Mouse (Mus musculus): ENCODE data around the gene Sbk1. TPM values are rescaled to one million over a fixed set of nuclear protein-coding genes. Genes with fewer than 3 reads are reported as not detected.
"Not testable (repeated sequence)": the region's sequence is repeated elsewhere in the genome, so short reads cannot be mapped to it uniquely, and the experiment has no call there.

Gene Sbk1
- total RNA-seq, 2 experiments from 2014 or later: 40.7 to 52.5 TPM

DNA sequence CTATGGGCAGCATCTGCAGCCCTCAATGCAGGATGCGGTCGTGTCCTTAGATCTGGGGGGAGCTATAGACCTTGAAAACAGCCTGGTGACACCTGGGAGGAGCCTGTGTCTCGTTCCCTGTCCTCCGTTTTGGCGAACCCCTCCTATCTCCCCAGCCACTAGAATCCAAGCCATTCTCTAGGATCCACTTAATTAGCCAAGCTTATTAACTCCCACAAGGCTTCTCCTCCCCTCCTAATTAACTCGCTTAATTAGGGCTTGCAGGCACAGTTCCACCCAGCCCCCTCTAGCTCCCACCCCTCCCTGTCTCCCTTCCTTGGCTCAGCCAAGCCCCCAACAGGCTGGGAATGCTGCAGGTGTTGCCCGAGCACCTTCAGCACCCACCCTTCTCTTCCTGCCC lies 8.5 kb upstream of the Sbk1 start:
- DNase-seq: no peak

DNA sequence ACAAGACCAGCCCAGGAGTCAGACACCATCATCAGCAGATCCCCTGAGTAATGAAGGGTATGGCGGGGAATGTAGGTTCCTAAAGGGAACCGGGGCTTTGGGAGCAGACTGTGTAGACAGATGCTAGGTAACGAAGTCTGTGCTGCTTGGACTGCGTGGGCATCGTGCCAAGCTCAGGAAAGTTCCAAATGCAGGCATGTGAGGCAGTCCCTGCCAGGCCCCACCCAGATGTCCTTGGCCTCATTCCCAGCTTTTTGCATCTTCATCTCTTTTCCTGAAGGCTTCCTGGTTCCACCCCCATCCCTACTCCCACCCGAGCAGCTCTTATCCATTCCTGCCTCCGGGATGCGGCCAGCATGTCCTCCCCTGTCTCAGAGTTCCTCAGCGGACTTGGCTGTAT lies 6.5 kb upstream of the Sbk1 start:
- peak; percentile 87 for DNase-seq

DNA sequence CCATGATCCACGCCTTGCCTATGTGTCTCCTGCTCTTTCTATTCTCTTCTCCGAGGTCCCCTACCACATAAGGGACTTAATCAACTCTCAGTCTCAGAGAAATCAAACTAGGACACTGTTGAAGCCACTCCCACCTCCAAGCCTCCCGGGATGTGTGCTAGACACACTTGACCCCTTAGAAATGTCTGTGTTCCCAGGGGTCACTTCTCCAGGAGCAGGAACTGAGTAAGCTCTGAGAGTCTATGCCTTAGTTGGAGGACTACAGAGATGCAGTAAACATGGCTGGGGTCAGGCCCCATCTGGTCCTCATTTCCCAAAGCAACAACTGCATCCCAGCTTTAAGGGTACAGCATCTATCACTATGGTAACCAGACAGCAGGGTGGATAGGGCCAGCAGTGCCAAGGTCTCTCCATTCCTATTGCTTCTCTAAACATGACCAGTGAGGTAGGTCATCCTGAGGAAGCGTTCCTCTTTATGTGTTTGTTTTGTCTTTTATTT lies 6.0 kb upstream of the Sbk1 start:
- no peak for DNase-seq

DNA sequence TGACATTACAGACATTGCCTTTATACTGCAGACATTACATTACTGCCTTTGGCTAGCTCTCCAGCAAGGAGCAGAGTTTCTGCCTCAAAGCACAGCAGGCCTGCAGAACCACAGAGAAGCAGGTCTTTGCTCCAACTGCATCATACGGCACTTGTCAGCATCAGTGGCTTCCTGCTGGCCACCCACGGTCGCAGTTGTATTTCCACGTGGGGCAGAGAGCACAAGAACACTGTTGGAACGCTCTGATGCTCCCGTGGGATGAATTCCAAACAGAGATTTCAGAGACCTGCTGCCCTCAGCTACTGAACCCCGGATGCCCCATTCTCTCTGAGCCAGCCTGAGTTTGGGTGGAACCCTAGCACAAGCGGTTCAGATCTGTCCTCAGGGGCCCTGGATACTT lies 4.8 kb upstream of the Sbk1 start:
- no peak for DNase-seq

DNA sequence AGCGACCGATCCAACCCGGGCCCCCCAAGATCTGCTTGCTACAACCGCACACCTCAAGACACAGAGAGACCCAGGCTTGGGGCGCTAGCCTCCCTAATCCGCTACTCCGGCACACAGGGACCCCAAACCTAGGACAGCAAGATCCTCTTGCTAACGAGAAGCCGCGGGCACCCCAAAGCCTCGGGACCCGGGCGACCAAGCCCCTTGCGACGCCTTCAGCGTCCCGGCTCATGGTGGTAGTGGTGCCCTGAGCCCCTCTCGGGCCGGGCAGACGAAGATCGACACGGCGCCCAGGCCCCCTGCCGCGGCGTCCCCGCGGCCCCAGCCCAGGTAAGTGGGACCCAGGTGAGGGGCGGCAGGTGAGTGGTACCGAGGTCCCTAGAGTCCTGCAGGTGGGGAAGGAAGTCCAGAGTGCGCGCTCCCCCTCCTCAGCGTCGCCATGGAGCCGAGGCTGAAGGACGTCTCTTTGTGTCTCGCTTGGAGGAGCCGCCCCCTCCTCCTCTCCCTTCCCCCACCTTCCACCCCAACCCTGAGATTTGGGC lies 422 bp downstream of the Sbk1 start:
- DNase-seq: no peak

GRCm38 (mm10) chr7:126273351-126274042 lies 1.1 kb downstream of the Sbk1 start:
- DNase-seq: no peak

GRCm38 (mm10) chr7:126274137-126274536 lies 1.7 kb downstream of the Sbk1 start:
- DNase-seq: no peak

- DNase-seq: no peak
Measured at GRCm38 (mm10) chr7:126274626-126275025, 2.2 kb downstream of the Sbk1 start.

DNA sequence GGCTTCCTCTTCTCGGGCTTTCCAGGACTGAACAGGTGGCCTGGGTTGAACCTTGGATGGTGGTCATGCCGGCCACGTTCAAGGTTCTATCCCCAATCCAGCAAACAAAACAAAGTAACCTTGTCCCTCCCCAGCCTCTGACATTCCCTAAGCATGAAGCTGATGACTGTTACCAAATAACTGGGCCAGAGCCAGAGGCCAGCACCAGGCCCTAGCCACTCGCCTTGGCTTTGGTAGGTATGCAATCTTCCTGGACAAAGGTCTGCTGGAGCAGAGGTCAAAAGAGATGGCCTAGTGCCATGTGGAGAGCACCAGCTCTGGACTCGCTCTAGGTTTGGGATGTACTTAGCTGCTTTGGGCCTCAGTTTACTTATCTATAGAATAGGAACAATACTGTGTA lies 3.3 kb downstream of the Sbk1 start:
- peak; percentile 81 for DNase-seq

DNA sequence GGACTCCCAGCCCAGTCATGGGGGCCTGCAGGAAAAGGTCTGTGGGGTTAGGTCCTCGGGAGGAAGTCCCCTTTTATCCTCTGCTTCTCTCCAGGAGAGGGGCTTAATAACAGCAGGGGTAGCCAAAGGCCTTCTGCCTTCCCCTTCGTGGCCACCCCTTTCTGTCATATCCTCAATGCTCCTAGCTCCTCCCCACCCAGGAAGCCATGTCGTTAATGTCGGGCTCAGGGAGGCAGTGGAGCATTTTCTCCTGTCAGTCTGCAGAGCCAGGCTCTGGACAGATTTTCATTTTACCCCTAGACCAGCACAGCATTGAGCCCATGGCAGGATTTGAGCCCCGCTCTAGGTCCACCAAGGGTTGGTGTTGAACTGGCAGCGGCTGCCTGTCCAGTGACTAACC lies 3.9 kb downstream of the Sbk1 start:
- no peak for DNase-seq

- peak; percentile 50 for DNase-seq
Measured at GRCm38 (mm10) chr7:126277536-126278295, 5.3 kb downstream of the Sbk1 start.

DNA sequence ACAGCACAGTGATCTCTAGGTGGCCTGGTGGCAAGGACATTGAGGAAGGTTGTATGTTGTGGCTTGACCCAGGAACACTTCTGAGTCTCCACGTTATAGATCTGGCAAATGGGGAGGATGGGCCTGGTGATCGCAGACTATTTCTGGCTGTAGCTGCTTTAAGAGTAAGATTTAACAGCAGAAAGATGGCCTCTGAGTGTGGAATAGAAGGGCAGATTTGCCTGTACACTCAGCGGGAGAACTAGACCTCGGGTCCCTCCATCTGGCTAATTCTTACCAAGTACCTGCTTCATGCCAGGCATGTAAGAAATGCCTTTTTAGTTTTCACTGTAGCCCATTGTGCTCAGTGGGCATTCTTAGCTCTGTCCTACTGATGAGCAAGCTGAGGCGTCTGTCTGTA lies 6.4 kb downstream of the Sbk1 start:
- DNase-seq: no peak

DNA sequence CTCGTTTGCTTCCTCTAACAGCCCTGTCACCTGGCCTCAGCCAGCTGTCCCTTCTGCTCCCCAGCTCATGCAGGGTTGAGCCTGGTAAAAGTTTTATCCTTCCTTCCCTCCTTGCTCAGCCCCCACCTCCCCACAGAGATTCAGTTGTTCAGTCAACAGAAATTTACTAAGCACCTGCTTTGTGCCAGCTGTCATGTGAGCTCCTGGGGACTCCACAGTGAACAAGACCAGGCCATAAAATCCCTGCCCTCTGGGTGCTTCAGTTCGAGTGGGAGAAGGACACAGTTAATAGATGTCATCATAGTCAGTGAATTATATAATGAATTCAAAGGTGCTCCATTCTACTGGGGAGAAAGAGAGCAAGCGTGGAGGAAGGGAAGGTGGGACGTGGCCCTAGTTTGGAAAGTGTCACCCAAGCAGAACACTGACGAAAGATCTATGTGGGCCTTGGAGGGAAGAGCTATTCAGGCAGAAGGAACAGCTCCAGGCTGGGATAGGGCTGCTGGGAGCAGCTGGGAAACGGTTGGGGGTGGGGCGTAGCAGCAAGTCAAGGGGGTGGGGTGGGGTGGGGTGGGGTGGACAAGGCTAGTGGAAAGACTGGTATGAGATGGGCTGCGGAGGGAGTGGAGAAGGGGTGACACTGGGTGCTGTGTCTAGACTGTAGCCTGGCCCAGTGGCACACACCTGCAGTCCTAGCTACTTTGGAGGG lies 7.5 kb downstream of the Sbk1 start:
- DNase-seq: no peak

DNA sequence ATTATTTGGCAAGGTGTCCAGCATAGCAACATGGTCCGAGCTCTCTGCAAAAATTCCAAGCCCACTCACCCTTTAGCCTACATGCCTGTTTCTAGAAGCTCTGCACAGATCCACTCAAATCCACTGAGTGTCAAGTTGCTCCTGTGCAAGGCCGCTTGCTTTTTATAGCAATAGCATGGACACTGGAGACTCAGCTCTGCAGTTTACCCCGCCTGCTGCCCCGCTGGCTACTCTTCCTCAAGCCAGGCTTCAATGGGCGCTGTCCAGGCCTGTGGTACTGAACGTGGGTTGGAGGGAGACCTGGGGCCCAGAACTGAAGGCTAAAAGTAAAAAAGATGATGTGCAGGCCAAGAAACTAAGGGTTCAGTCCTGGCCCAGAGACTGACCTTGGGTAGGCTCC lies 8.3 kb downstream of the Sbk1 start:
- DNase-seq: peak; percentile 77

DNA sequence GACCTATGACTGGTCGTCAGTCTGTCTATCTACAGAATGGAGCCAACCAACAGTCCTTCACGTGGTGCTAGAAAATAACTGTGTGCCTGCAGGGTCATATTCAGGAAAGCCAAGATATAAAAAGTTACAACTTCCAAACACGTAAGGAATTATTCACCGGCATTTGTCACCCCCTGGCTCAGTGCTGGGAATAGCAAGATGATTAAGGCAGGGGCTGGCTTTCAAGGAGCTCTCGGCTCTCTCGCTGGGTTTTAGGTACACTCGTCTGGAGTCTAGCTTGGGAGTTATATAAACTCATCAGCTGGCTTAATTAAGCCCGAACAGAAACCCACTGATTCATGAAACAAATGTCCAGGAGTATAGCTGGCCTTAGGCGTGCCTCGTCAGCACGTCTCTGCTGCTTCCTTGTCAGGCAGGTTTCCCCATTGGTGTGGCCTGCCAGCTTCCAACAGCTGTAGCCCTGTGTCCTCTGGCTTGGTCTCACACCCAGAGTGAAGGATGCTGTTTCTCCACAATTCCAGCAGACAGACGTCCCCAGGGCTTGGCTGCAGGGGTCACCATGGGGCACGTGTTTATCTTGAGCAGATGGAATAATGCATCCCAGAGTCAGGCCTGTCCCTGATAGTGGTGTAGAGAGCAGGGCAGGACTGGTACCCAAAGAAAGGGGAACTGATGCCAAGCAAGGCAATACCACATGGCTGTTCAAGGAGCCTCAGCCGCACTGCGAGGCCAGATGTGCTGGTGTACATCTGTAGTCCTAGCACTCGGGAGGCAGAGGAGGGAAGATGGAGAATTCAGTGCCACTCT lies 9.7 kb downstream of the Sbk1 start:
- no peak for DNase-seq

DNA sequence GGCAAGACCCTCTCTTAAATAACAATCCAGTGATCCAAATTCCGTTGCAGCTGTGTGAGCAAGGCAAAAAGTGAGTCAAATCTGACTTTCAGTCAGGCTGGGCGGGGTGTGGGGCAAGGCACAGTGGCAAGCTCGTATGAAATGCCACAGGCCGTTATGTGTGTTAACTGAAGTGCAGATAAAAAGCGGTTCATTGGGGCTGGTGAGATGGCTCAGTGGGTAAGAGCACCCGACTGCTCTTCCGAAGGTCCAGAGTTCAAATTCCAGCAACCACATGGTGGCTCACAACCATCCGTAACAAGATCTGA lies 10.2 kb downstream of the Sbk1 start:
- not testable (repeated sequence) for DNase-seq

- no peak for DNase-seq
Measured at GRCm38 (mm10) chr7:126284021-126284420, 11.6 kb downstream of the Sbk1 start.

DNA sequence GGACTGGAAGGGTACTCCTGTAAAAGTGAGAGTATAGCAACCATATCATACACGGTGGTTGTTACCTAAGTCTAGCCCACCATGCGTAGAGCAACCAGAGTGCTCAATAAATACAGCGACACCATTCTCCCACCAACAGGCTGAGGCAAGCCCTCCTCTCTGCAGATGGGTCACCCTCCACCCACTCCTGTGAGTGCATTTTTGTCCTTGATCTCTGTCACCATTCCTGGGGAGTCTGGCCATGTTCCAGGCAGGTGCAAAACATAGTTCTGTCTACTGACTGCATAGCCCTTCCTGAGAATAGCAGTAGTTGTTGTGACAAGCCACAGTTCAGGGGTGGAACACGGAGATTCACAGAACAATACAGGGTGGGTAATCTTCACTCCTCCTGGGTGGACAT lies 12.0 kb downstream of the Sbk1 start:
- DNase-seq: no peak

- peak; percentile 75 for DNase-seq
Measured at GRCm38 (mm10) chr7:126284865-126285264, 12.4 kb downstream of the Sbk1 start.

- DNase-seq: peak; percentile 54
Measured at GRCm38 (mm10) chr7:126285293-126286211, 13.1 kb downstream of the Sbk1 start.

DNA sequence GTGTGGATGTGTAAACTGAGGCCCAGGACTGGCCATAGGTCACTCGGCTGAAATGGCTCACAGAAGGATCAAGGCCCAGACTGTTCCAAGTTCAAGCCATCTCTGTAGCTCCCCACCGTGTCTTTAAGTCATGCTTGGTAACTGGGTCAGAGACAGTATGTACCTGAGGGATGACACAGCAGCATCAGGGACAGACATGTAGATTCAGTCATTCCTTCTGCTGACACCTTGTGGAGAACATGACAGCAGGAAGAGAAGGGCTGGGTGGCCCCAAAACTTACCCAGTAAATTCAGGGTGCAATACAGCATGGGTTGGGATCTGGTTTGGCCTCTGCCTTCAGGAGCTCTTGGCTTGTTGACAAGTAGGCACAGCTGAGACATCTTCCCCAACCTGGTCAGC lies 13.9 kb downstream of the Sbk1 start:
- no peak for DNase-seq
